Mouse (Mus musculus): Measurements from ENCODE around the gene Golga5. TPM values are rescaled to one million over a fixed set of nuclear protein-coding genes. Genes with fewer than 3 reads are reported as not detected.

Gene Golga5
- polyA plus RNA-seq, 1 experiment from 2014 or later: 35.5 TPM

DNA sequence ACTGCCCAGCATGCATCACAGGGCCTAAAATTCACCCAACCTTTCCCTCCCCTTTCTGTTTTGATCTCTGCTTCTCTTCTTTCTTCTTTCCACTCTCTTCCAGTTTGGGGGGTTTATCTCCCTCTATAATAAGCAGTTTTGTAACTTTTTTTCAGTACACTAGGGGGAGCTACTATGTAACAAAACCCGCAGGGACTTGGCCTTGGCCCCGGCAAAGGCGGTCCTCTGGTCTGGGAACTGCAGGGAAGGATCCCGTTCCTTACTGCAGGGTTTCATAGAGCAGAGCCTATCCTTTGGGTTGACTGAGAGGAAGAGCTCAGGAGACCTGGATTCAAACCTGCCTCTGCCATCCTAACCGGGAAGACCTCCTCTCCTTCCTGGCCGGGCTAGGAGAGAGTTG lies 55.8 kb downstream of the Golga5 start:
- in situ Hi-C loops (cut with MboI; ENCODE audit: low pct_unique_long_range_greater_than_20kb): loop anchor here (5.0 to 25.0 kb wide), 4 partner anchors 48 to 513 kb away; no protein-coding TSS in a partner anchor
- ChIA-PET POLR2A (no interaction called here), CTCF (interaction anchor here (1.0 to 3.9 kb wide), 7 partner anchors 21 to 215 kb away, joined by 3 to 26 read pairs (median 3); no protein-coding TSS in a partner anchor)
- TF ChIP-seq CTCF (IDR thresholded peaks at IDR 0.05): peak; percentile 70
- no peaks in the 10 kb centered on the region for H3K27me3 ChIP-seq
- DNase-seq (ENCODE audit: low read depth, low spot score): peak; percentile 39
- peak; percentile 44 for ATAC-seq

DNA sequence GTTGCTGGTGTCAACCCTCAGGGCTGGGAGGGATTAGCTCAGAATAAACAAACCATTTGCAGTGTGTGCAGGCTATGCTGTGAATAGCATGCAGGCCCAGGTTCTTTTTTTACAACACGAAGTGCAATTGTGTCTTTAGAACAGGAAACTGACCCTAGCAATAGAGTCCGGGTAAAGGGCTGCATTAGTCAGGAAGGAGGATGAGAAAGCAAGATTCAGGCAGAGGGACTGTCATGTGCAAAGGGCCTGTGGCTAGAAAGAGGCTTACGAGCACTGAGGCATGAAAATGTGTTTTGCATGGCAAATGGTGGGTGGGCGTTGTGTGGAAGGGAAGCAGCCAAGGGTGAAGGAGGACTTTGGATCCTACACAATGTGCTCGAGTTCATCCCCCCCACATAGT lies 59.1 kb downstream of the Golga5 start:
- no peak for TF ChIP-seq CTCF (IDR thresholded peaks at IDR 0.05)
- ATAC-seq: no peak
- no peak for DNase-seq (ENCODE audit: low read depth, low spot score)
- ChIA-PET CTCF (interaction anchor here (1.0 to 1.9 kb wide), 2 partner anchors 10 to 48 kb away, joined by 3 to 5 read pairs; no protein-coding TSS in a partner anchor), POLR2A (no interaction called here)
- in situ Hi-C loops (cut with MboI; ENCODE audit: low pct_unique_long_range_greater_than_20kb): loop anchor here (5.0 kb wide), 3 partner anchors 44 to 204 kb away; no protein-coding TSS in a partner anchor
- no peaks in the 10 kb centered on the region for H3K27me3 ChIP-seq

DNA sequence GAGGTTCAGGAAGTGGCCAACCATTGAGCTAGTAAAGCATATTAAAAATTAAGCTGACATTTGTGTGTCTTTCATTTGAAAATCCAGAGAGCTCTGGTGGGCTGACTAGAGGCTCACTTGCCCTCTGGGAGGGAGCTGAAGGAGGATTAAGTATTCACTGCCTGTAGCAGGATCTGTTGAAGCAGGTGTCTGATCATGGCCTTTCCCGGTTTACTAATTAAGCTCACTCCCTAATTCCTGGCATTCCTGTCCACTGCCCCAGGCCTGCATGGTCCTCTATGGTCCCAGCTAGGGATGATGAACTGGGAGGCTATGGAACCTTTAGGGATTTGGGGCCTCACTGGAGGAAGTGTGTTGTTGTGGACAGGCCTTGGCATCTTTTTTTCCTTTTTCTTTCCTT lies 66.9 kb downstream of the Golga5 start:
- CTCF ChIA-PET: interaction anchor here (1.4 to 1.7 kb wide), 2 partner anchors 9 to 35 kb away, joined by 3 to 5 read pairs; no protein-coding TSS in a partner anchor

DNA sequence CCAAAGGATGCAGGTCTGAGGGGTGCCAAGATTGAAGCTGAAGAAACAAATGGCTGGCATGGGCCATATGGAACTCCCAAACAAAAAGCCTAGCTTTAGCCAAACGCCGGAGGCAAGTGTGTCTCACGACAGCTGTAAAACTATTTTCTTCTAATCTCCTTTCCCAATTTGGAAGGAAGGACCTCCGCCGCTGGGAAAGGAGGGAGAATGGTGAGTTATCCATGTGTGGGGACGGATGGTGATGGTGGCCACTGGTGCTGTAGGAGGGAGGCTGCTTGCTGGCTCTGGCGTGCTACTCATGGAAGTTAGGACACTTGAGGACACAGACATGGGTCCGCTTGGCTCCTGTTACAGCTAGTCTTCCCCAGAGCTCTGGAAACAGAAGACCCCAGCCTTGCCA lies 71.3 kb downstream of the Golga5 start:
- ATAC-seq: no peak
- ChIA-PET CTCF (interaction anchor here (1.4 kb wide), 1 partner anchor 37 kb away, joined by 3 read pairs; no protein-coding TSS in a partner anchor), POLR2A (no interaction called here)
- TF ChIP-seq CTCF (IDR thresholded peaks at IDR 0.05): no peak
- no peak for DNase-seq (ENCODE audit: low read depth, low spot score)
- H3K27me3 ChIP-seq: no peaks in the 10 kb centered on the region
- in situ Hi-C loops (cut with MboI; ENCODE audit: low pct_unique_long_range_greater_than_20kb): no loop called here

More for the DNA sequence above, 66.9 kb downstream of the Golga5 start:
- DNase-seq (ENCODE audit: low read depth, low spot score) (peak; percentile 76), ATAC-seq (peak; percentile 97)
- TF ChIP-seq CTCF (IDR thresholded peaks at IDR 0.05): no peak
- POLR2A ChIA-PET: interaction anchor here (0.6 to 0.7 kb wide), 2 partner anchors 51 to 116 kb away, joined by 3 read pairs; no protein-coding TSS in a partner anchor
- no peaks in the 10 kb centered on the region for H3K27me3 ChIP-seq
- in situ Hi-C loops (cut with MboI; ENCODE audit: low pct_unique_long_range_greater_than_20kb): no loop called here

DNA sequence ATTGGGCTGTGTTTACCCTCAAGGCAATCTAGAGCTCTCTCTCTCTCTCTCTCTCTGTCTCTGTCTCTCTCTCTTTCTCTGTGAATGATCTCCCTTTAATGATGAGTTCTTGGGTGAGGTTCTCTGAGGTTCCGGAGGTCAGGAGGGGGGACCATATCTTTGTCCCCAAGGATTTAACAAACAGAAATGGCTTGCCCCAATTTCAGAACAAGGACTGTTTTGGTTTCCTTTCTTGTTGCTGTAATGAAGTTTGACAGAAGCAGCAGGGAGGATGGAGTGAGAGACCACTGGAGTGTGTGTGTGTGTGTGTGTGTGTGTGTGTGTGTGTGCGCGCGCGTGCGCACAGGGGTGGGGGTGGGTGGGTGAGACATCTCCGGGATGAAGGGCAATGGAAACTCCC lies 72.2 kb downstream of the Golga5 start:
- CTCF ChIA-PET: interaction anchor here (1.4 kb wide), 1 partner anchor 36 kb away, joined by 3 read pairs; no protein-coding TSS in a partner anchor
- no peaks in the 10 kb centered on the region for H3K27me3 ChIP-seq
- in situ Hi-C loops (cut with MboI; ENCODE audit: low pct_unique_long_range_greater_than_20kb): no loop called here
- TF ChIP-seq CTCF (IDR thresholded peaks at IDR 0.05): no peak
- POLR2A ChIA-PET: no interaction called here
- ATAC-seq (no peak), DNase-seq (ENCODE audit: low read depth, low spot score) (no peak)

DNA sequence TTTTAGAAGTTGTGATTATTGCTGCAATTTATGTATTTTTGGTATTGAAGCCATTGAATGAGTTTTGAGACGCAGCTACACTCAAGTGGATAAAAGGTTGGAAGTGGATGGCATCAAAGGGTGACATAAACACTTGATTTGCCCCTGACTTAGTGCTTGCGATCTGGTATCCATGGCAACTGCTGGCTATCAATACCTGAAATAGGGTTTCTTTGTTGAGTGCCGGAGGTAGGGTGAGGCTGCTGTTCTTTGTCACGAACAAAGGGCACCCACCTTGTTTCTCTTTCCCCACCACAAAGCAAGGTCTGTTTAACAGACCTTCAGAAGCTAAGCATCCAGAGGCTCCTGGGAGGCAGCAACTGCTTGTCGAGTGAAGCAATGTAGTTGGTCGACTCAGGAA lies 76.2 kb downstream of the Golga5 start:
- no peak for TF ChIP-seq CTCF (IDR thresholded peaks at IDR 0.05)
- DNase-seq (ENCODE audit: low read depth, low spot score) (no peak), ATAC-seq (no peak)
- POLR2A ChIA-PET: no interaction called here
- CTCF ChIA-PET: interaction anchor here (0.8 to 1.2 kb wide), 2 partner anchors 9 to 20 kb away, joined by 3 to 5 read pairs; no protein-coding TSS in a partner anchor
- H3K27me3 ChIP-seq: no peaks in the 10 kb centered on the region
- in situ Hi-C loops (cut with MboI; ENCODE audit: low pct_unique_long_range_greater_than_20kb): no loop called here

Other genes starting within 250 kb of the Golga5 start
- gene Rin3, start 186.1 kb upstream of the Golga5 start, polyA plus RNA-seq (2021): 31.6 TPM
- gene Lgmn, start 29.3 kb upstream of the Golga5 start, polyA plus RNA-seq (2021): 436 TPM
- 0.08 TPM for gene Chga, start 85.8 kb downstream of the Golga5 start, polyA plus RNA-seq (2021)
- gene Itpk1, start 235.8 kb downstream of the Golga5 start, polyA plus RNA-seq (2021): 22.9 TPM

Data from Patski (cell line).